Mouse (Mus musculus) cortical plate, adult 2 months (tissue): ENCODE measurements around the gene Astn2.

Experiments used
- CTCF ChIP-seq: fragments of 200-500 bp; IDR thresholded peaks from 2 replicates; pipeline ENCODE4 v1.5.1; 2011; ENCODE audit warnings: mild to moderate bottlenecking, control low read depth, low read length; ENCODE audit not compliant: insufficient read depth; ENCODE audit errors: extremely low read depth
- POLR2A ChIP-seq: fragments of 200-500 bp; IDR thresholded peaks from 2 replicates; pipeline ENCODE4 v1.6.1; 2011; ENCODE audit warnings: mild to moderate bottlenecking, low read length, control low read depth; ENCODE audit not compliant: insufficient read depth; ENCODE audit errors: extremely low read depth

- TF ChIP-seq CTCF (no peak), POLR2A (no peak)
Observed at GRCm38 (mm10) chr4:66302686-66303310, 101.6 kb downstream of the Astn2 start.
